Comparison of ENCODE assay signal across 7 mouse cellular contexts in genomic region chr17:34032806-34033205, GRCm38 (mm10). TPM values are rescaled to one million over a fixed set of nuclear protein-coding genes. Genes with fewer than 3 reads are reported as not detected.
DNase-seq lines count a peak whose midpoint lies in the region; ATAC-seq and TF ChIP-seq lines count a peak whose summit lies in the region.

No protein-coding gene starts in this region.

- DNase-seq in left cerebral cortex, postnatal 4 days: peak; percentile 32
- DNase-seq in left cerebral cortex, postnatal 25 days (ENCODE audit: low spot score in 2 of 2): no peak
- DNase-seq in kidney, adult 9 months: peak; percentile 31
- no peak for DNase-seq in MN1 (ENCODE audit: low spot score)

- peak overlapping the region; percentile 82 for H3K4me3 ChIP-seq in bone marrow macrophage, adult 2 months (ENCODE audit: insufficient read depth, low read length)
- H3K4me3 ChIP-seq in embryonic facial prominence, embryonic 15.5 days (replicated peaks): peak overlapping the region; percentile 72
- peak overlapping the region; percentile 90 for H3K4me3 ChIP-seq in midbrain, embryonic 13.5 days (replicated peaks)

- no peak for TF ChIP-seq POLR2A in bone marrow macrophage, adult 2 months (IDR thresholded peaks at IDR 0.05; ENCODE audit: borderline replicate concordance, low read depth, low read length)

- peaks cover 22% of the 10 kb centered on the region for H3K4me1 ChIP-seq in bone marrow macrophage, adult 2 months (ENCODE audit: control insufficient read depth, insufficient read depth, low read length)
- H3K4me1 ChIP-seq in embryonic facial prominence, embryonic 15.5 days: peaks cover 49% of the 10 kb centered on the region
- H3K4me1 ChIP-seq in midbrain, embryonic 13.5 days (replicated peaks): peaks cover 51% of the 10 kb centered on the region

- ATAC-seq in embryonic facial prominence, embryonic 15.5 days (ENCODE audit: insufficient number of reproducible peaks, low FRiP score, low TSS enrichment, low read depth): no peak
- no peak for ATAC-seq in midbrain, embryonic 13.5 days

- no peak for TF ChIP-seq CTCF in bone marrow macrophage, adult 2 months (IDR thresholded peaks at IDR 0.05; ENCODE audit: low read depth, low read length)

- peak overlapping the region; percentile 63 for H3K27ac ChIP-seq in bone marrow macrophage, adult 2 months (ENCODE audit: insufficient read depth, low read depth, low read length)
- H3K27ac ChIP-seq in embryonic facial prominence, embryonic 15.5 days (replicated peaks): 0 out of 2 replicates have a peak overlapping the region, but pooled peaks have one; percentile 98
- peak overlapping the region; percentile 98; the same call in 1 of the 2 replicates for H3K27ac ChIP-seq in midbrain, embryonic 13.5 days

- H3K27me3 ChIP-seq in embryonic facial prominence, embryonic 15.5 days: peaks cover 3% of the 10 kb centered on the region; the same call in 1 of the 2 replicates
- H3K27me3 ChIP-seq in midbrain, embryonic 13.5 days: no peaks in the 10 kb centered on the region

- H3K36me3 ChIP-seq in embryonic facial prominence, embryonic 15.5 days: peaks cover 56% of the 10 kb centered on the region
- H3K36me3 ChIP-seq in midbrain, embryonic 13.5 days: peaks cover 61% of the 10 kb centered on the region

- WGBS in embryonic facial prominence, embryonic 15.5 days: 39% methylated on average over 9 of the region's 9 CpGs
- 62% methylated on average over 9 of the region's 9 CpGs for WGBS in midbrain, embryonic 13.5 days

- H3K9me3 ChIP-seq in embryonic facial prominence, embryonic 15.5 days (replicated peaks): no peaks in the 10 kb centered on the region
- H3K9me3 ChIP-seq in midbrain, embryonic 13.5 days: no peaks in the 10 kb centered on the region

- intact Hi-C loops in left cerebral cortex, postnatal 4 days (cut with DNase I): loop anchor here (5.0 kb wide), 1 partner anchor 564 kb away; the partner anchor contains the start of gene Ager
- intact Hi-C loops in left cerebral cortex, postnatal 25 days (cut with DNase I): loop anchor here (5.0 kb wide), 1 partner anchor 84 kb away; the partner anchor contains the start of gene H2-DMa

- peak overlapping the region; percentile 94 for H3K4me2 ChIP-seq in embryonic facial prominence, embryonic 15.5 days (replicated peaks)
- H3K4me2 ChIP-seq in midbrain, embryonic 13.5 days (replicated peaks): peak overlapping the region; percentile 100

- H3K9ac ChIP-seq in embryonic facial prominence, embryonic 15.5 days: peak overlapping the region; percentile 97
- H3K9ac ChIP-seq in midbrain, embryonic 13.5 days (replicated peaks): peak overlapping the region; percentile 96

RNA-seq across cellular contexts. Expression of gene Rxrb, which starts 1.2 kb away (rescaled TPM):
- total RNA-seq in left cerebral cortex, postnatal 4 days (2021): 10 to 100 TPM; 80.7 to 84.9 TPM
- 10 to 100 TPM; 79.5 to 83.1 TPM for total RNA-seq in left cerebral cortex, postnatal 25 days (2021)
- 50.2 and 51.9 TPM in 2 replicates for polyA plus RNA-seq in bone marrow macrophage, adult 2 months (2012; ENCODE audit: insufficient read depth, insufficient read length, missing spikeins)
- 53.0 and 54.6 TPM in 2 replicates for polyA plus RNA-seq in embryonic facial prominence, embryonic 15.5 days (2015; fragmentation: Nextera tagmentation; extraction: Ambion mirVana)
- polyA plus RNA-seq in midbrain, embryonic 13.5 days (2015; fragmentation: Nextera tagmentation; extraction: Ambion mirVana): 57.9 and 62.7 TPM in 2 replicates

RNA-seq across cellular contexts. Expression of gene Slc39a7, which starts 1.3 kb away (rescaled TPM):
- 10 to 100 TPM; 96.3 to 98.7 TPM for total RNA-seq in left cerebral cortex, postnatal 4 days (2021)
- total RNA-seq in left cerebral cortex, postnatal 25 days (2021): 10 to 100 TPM; 96.2 to 98.6 TPM
- 62.3 and 70.1 TPM in 2 replicates for polyA plus RNA-seq in bone marrow macrophage, adult 2 months (2012; ENCODE audit: insufficient read depth, insufficient read length, missing spikeins)
- 229 and 234 TPM in 2 replicates for polyA plus RNA-seq in embryonic facial prominence, embryonic 15.5 days (2015; fragmentation: Nextera tagmentation; extraction: Ambion mirVana)
- 176 and 180 TPM in 2 replicates for polyA plus RNA-seq in midbrain, embryonic 13.5 days (2015; fragmentation: Nextera tagmentation; extraction: Ambion mirVana)

RNA-seq across cellular contexts. Expression of gene H2-Ke6, which starts 4.9 kb away (rescaled TPM):
- 10 to 100 TPM; 41.6 to 45.2 TPM for total RNA-seq in left cerebral cortex, postnatal 4 days (2021)
- total RNA-seq in left cerebral cortex, postnatal 25 days (2021): 10 to 100 TPM; 33.3 to 35.1 TPM
- polyA plus RNA-seq in bone marrow macrophage, adult 2 months (2012; ENCODE audit: insufficient read depth, insufficient read length, missing spikeins): 64.2 and 78.0 TPM in 2 replicates
- 54.1 and 57.4 TPM in 2 replicates for polyA plus RNA-seq in embryonic facial prominence, embryonic 15.5 days (2015; fragmentation: Nextera tagmentation; extraction: Ambion mirVana)
- polyA plus RNA-seq in midbrain, embryonic 13.5 days (2015; fragmentation: Nextera tagmentation; extraction: Ambion mirVana): 80.5 and 91.7 TPM in 2 replicates

RNA-seq across cellular contexts. Expression of gene Col11a2, which starts 6.4 kb away (rescaled TPM):
- 1 to 10 TPM; 6.8 to 9.8 TPM for total RNA-seq in left cerebral cortex, postnatal 4 days (2021)
- total RNA-seq in left cerebral cortex, postnatal 25 days (2021): 10 to 100 TPM; 14.1 to 14.6 TPM
- 0.51 and 0.61 TPM in 2 replicates for polyA plus RNA-seq in bone marrow macrophage, adult 2 months (2012; ENCODE audit: insufficient read depth, insufficient read length, missing spikeins)
- polyA plus RNA-seq in embryonic facial prominence, embryonic 15.5 days (2015; fragmentation: Nextera tagmentation; extraction: Ambion mirVana): 53.2 and 64.3 TPM in 2 replicates
- 2.1 and 2.5 TPM in 2 replicates for polyA plus RNA-seq in midbrain, embryonic 13.5 days (2015; fragmentation: Nextera tagmentation; extraction: Ambion mirVana)

RNA-seq across cellular contexts. Expression of gene Ring1, which starts 8.3 kb away (rescaled TPM):
- total RNA-seq in left cerebral cortex, postnatal 4 days (2021): 10 to 100 TPM; 23.6 to 28.2 TPM
- total RNA-seq in left cerebral cortex, postnatal 25 days (2021): 10 to 100 TPM; 28.4 to 32.2 TPM
- 22.8 and 22.9 TPM in 2 replicates for polyA plus RNA-seq in bone marrow macrophage, adult 2 months (2012; ENCODE audit: insufficient read depth, insufficient read length, missing spikeins)
- polyA plus RNA-seq in embryonic facial prominence, embryonic 15.5 days (2015; fragmentation: Nextera tagmentation; extraction: Ambion mirVana): 26.0 and 26.9 TPM in 2 replicates
- polyA plus RNA-seq in midbrain, embryonic 13.5 days (2015; fragmentation: Nextera tagmentation; extraction: Ambion mirVana): 20.1 and 24.3 TPM in 2 replicates

Comparison
In these comparisons a context has a peak if more than half of its experiments do, and no peak if none do; other contexts are left out.
1. DNase-seq: peak in left cerebral cortex, postnatal 4 days (single experiment) and kidney, adult 9 months (single experiment); none in left cerebral cortex, postnatal 25 days (0 of 2) and MN1 (single experiment).
2. Peak in every context shown above with its lines, with median percentiles within 50 percentile points of each other: H3K27ac ChIP-seq and H3K4me3 ChIP-seq.